Mouse (Mus musculus): ENCODE measurements around the gene Hpd. TPM values are rescaled to one million over a fixed set of nuclear protein-coding genes. Genes with fewer than 3 reads are reported as not detected.

Gene Hpd
- polyA plus RNA-seq, 2 experiments = not detected

DNA sequence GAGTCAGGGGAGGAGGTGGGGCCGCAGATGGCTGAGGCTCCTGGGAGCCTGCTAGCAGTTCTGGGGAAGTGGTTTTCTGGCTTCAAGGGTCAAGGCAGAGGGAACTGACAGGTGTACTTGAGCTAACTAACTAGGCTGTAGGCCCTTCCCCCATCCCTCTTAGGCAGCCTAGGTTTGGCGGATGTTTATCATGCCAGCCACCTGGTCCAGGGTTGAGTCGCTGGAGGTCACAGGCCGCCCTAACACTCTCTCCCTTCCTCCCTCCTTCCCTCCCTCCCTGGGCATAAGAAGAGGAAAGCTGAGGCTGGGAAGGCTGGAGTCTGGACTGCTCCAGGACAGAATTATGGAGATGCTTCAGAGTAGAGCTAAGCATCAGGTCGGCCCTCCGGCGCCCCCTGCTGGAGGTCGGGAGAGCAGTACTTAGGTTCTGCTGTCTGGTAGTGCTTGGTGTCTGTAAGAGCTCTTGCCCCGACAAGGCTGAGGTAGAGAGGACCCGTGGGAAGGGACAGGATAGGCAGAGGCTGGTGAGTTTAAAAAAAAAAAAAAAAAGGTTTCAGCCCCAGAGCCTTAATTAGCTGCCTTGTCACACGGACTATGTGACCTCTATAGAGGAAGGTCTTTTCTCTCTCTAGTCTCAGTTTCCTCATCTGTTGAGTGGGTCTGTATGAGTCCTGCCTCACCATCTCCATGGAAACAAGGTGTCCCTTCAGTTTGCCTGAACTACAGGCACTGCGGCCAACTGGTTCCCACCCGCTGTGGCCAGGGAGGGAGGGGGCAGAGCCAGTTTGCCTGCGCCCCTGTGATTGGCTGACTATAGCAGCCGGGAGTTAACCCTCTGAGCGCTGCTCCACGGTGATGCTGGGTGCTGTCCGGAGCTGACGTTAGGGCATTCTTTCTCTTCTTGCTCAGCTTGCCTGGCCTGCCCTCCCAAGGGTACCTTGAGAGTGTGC lies 32.8 kb downstream of the Hpd start:
- DNase-seq (ENCODE audit: low spot score) (peak; percentile 92), ATAC-seq (ENCODE audit: low FRiP score, low read depth) (peak; percentile 84)
- Histone ChIP-seq H3K27ac (replicated peaks; ENCODE audit: low read depth, low read length) (no peak overlapping the region), H3K4me1 (ENCODE audit: control insufficient read depth, insufficient read depth, low read length) (peaks cover 36% of the 10 kb centered on the region), H3K4me3 (replicated peaks; ENCODE audit: low read length) (peak overlapping the region; percentile 35), H3K9ac (ENCODE audit: low read depth, low read length, severe bottlenecking) (peak overlapping the region; percentile 38), H3K36me3 (ENCODE audit: control insufficient read depth, insufficient read depth, low read length) (peaks cover 86% of the 10 kb centered on the region), H3K9me3 (ENCODE audit: control insufficient read depth, low read length) (no peaks in the 10 kb centered on the region), H3K27me3 (ENCODE audit: control insufficient read depth, insufficient read depth, low read length) (no peaks in the 10 kb centered on the region), H3K4me2 (replicated peaks; ENCODE audit: low read depth, low read length, severe bottlenecking) (peak overlapping the region; percentile 50)
- no peak for TF ChIP-seq POLR2A (IDR thresholded peaks at IDR 0.05; ENCODE audit: borderline replicate concordance, extremely low read depth, insufficient read depth, insufficient read length)
- WGBS = 8% methylated on average over 19 of the region's 19 CpGs

GRCm38 (mm10) chr5:123148073-123148722 lies 34.3 kb downstream of the Hpd start:
- Histone ChIP-seq H3K4me3 (replicated peaks; ENCODE audit: low read length) (no peak overlapping the region), H3K9ac (ENCODE audit: low read depth, low read length, severe bottlenecking) (no peak overlapping the region), H3K36me3 (ENCODE audit: control insufficient read depth, insufficient read depth, low read length) (peaks cover 71% of the 10 kb centered on the region), H3K4me2 (replicated peaks; ENCODE audit: low read depth, low read length, severe bottlenecking) (no peak overlapping the region), H3K9me3 (ENCODE audit: control insufficient read depth, low read length) (no peaks in the 10 kb centered on the region), H3K27ac (replicated peaks; ENCODE audit: low read depth, low read length) (no peak overlapping the region), H3K4me1 (ENCODE audit: control insufficient read depth, insufficient read depth, low read length) (peaks cover 45% of the 10 kb centered on the region), H3K27me3 (ENCODE audit: control insufficient read depth, insufficient read depth, low read length) (no peaks in the 10 kb centered on the region)
- 85% methylated on average over 25 of the region's 25 CpGs for WGBS
- ATAC-seq (ENCODE audit: low FRiP score, low read depth) (no peak), DNase-seq (ENCODE audit: low spot score) (no peak)
- TF ChIP-seq POLR2A (IDR thresholded peaks at IDR 0.05; ENCODE audit: borderline replicate concordance, extremely low read depth, insufficient read depth, insufficient read length) = no peak

DNA sequence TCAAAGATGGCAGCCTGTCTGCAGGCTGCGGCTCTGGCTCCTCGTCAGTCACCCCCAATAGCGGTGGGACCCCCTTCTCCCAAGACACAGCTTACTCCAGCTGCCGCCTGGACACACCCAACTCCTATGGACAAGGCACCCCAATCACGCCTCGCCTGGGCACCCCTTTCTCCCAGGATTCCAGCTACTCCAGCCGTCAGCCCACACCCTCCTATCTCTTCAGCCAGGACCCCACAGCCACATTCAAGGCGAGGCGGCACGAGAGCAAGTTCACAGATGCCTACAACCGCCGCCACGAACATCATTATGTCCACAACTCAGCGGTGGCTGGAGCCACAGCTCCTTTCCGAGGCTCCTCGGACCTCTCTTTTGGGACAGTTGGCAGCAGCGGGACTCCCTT lies 35.0 kb downstream of the Hpd start:
- H3K9ac ChIP-seq (ENCODE audit: low read depth, low read length, severe bottlenecking) = no peak overlapping the region
- H3K4me3 ChIP-seq (replicated peaks; ENCODE audit: low read length) = no peak overlapping the region
- ATAC-seq (ENCODE audit: low FRiP score, low read depth) (no peak), DNase-seq (ENCODE audit: low spot score) (no peak)
- no peak overlapping the region for H3K4me2 ChIP-seq (replicated peaks; ENCODE audit: low read depth, low read length, severe bottlenecking)
- 88% methylated on average over 17 of the region's 17 CpGs for WGBS
- peaks cover 65% of the 10 kb centered on the region for H3K36me3 ChIP-seq (ENCODE audit: control insufficient read depth, insufficient read depth, low read length)
- H3K4me1 ChIP-seq (ENCODE audit: control insufficient read depth, insufficient read depth, low read length) = peaks cover 45% of the 10 kb centered on the region
- TF ChIP-seq POLR2A (IDR thresholded peaks at IDR 0.05; ENCODE audit: borderline replicate concordance, extremely low read depth, insufficient read depth, insufficient read length) = no peak
- no peaks in the 10 kb centered on the region for H3K9me3 ChIP-seq (ENCODE audit: control insufficient read depth, low read length)
- no peaks in the 10 kb centered on the region for H3K27me3 ChIP-seq (ENCODE audit: control insufficient read depth, insufficient read depth, low read length)
- H3K27ac ChIP-seq (replicated peaks; ENCODE audit: low read depth, low read length) = no peak overlapping the region

DNA sequence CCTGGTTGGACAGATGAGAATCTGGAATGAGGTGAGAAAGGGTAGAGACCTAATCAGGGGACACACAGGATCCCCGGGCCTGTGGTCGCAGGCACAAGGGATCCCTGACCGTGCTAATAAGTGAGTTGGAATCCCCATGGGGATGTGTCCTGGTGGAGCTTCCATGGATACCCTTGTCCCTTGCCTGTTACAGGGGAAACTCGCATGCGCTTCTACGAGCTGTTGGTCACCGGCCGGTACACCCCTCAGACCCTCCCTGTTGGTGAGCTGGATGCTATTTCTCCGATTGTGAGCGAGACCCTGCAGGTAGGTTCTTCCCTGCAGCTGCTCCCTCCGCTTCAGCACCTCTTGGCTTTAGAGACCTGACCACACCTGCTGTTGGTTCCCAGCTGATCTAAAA lies 36.2 kb downstream of the Hpd start:
- 85% methylated on average over 11 of the region's 11 CpGs for WGBS
- peaks cover 45% of the 10 kb centered on the region for H3K4me1 ChIP-seq (ENCODE audit: control insufficient read depth, insufficient read depth, low read length)
- no peak overlapping the region for H3K9ac ChIP-seq (ENCODE audit: low read depth, low read length, severe bottlenecking)
- peaks cover 54% of the 10 kb centered on the region for H3K36me3 ChIP-seq (ENCODE audit: control insufficient read depth, insufficient read depth, low read length)
- no peaks in the 10 kb centered on the region for H3K27me3 ChIP-seq (ENCODE audit: control insufficient read depth, insufficient read depth, low read length)
- no peaks in the 10 kb centered on the region for H3K9me3 ChIP-seq (ENCODE audit: control insufficient read depth, low read length)
- H3K4me2 ChIP-seq (replicated peaks; ENCODE audit: low read depth, low read length, severe bottlenecking) = no peak overlapping the region
- DNase-seq (ENCODE audit: low spot score) = no peak
- H3K4me3 ChIP-seq (replicated peaks; ENCODE audit: low read length) = no peak overlapping the region
- ATAC-seq (ENCODE audit: low FRiP score, low read depth) = no peak
- no peak overlapping the region for H3K27ac ChIP-seq (replicated peaks; ENCODE audit: low read depth, low read length)
- no peak for TF ChIP-seq POLR2A (IDR thresholded peaks at IDR 0.05; ENCODE audit: borderline replicate concordance, extremely low read depth, insufficient read depth, insufficient read length)

- H3K9ac ChIP-seq (ENCODE audit: low read depth, low read length, severe bottlenecking) = peak overlapping the region; percentile 99
- H3K9me3 ChIP-seq (ENCODE audit: control insufficient read depth, low read length) = no peaks in the 10 kb centered on the region
- peaks cover 32% of the 10 kb centered on the region for H3K4me1 ChIP-seq (ENCODE audit: control insufficient read depth, insufficient read depth, low read length)
- H3K27me3 ChIP-seq (ENCODE audit: control insufficient read depth, insufficient read depth, low read length) = no peaks in the 10 kb centered on the region
- no peak for DNase-seq (ENCODE audit: low spot score)
- no peak for TF ChIP-seq POLR2A (IDR thresholded peaks at IDR 0.05; ENCODE audit: borderline replicate concordance, extremely low read depth, insufficient read depth, insufficient read length)
- H3K4me3 ChIP-seq (replicated peaks; ENCODE audit: low read length) = peak overlapping the region; percentile 93
- H3K27ac ChIP-seq (replicated peaks; ENCODE audit: low read depth, low read length) = no peak overlapping the region
- peak overlapping the region; percentile 100 for H3K4me2 ChIP-seq (replicated peaks; ENCODE audit: low read depth, low read length, severe bottlenecking)
- peaks cover 43% of the 10 kb centered on the region for H3K36me3 ChIP-seq (ENCODE audit: control insufficient read depth, insufficient read depth, low read length)
- ATAC-seq (ENCODE audit: low FRiP score, low read depth) = no peak
- 37% methylated on average over 20 of the region's 20 CpGs for WGBS
These were observed 37.6 kb downstream of the Hpd start for GRCm38 (mm10) chr5:123144746-123145590.

All from limb, embryonic 14.5 days (tissue).